Mouse (Mus musculus): ENCODE data around the gene Ermp1.

- no peak for TF ChIP-seq TAL1 (IDR thresholded peaks at IDR 0.05; ENCODE audit: low read length)
- no peak for TF ChIP-seq GATA1 (IDR thresholded peaks at IDR 0.05; ENCODE audit: low read length)
These were observed 30.1 kb upstream of the Ermp1 start for GRCm38 (mm10) chr19:29678181-29678778.

All from erythroblast, embryonic 14.5 days (primary cell).